Mouse (Mus musculus) ES-Bruce4 (cell line): ENCODE measurements around the gene 1810049J17Rik.

Experiments used
- CTCF ChIP-seq: IDR thresholded peaks from one replicate; pipeline ENCODE4 v1.8.1; 2011; ENCODE audit warnings: low read depth, low read length
- EP300 ChIP-seq: IDR thresholded peaks from 2 replicates; pipeline ENCODE4 v1.6.1; 2011; ENCODE audit warnings: low read depth, low read length; ENCODE audit not compliant: insufficient read depth
- POLR2A ChIP-seq: IDR thresholded peaks from one replicate; pipeline ENCODE4 v1.8.1; 2011; ENCODE audit warnings: low read length; ENCODE audit not compliant: insufficient read depth

DNA sequence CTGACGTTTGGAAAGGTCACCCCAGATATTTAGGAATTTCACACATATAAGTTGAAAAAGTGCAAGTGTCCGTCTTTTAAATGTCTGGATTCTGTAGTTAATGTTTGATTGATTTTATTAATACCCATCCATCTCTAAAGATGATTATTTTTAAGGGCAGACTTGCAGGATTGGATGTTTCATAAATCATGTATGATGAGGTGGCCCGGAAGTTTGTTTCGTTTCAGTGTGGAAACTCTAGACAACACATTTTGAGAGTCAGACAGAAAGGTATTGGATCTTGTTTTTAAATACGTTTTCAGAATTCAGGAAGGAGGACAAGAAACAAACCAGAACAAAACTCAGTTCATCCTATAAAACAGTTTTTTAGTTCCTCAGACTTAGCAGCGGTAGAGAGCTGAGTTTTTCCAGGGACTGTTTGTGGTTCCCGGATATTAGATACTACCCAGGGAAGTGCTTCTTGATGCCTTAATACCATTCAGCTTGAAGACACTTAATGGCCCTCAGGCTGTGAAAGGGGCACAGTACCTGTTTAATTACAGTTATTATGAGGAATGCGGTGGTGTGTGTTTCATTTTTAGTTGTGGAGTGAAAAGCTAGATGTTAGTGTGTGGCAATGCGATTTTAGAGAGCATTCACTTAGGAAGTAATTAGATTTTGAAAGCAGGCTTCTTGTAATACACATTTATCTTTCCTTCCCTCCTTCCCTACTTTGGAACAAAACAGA is 1.1 kb upstream of the 1810049J17Rik start:
- TF ChIP-seq CTCF: no peak
- TF ChIP-seq POLR2A: no peak
- no peak for TF ChIP-seq EP300
